Mouse (Mus musculus) megakaryocyte, embryonic 14.5 days (primary cell): ENCODE results near the gene Kctd20.

Experiments used
- FLI1 ChIP-seq: IDR thresholded peaks from 2 replicates; pipeline ENCODE4 v1.6.1; 2012; ENCODE audit warnings: low read length, inconsistent platforms, mixed read lengths
- GATA1 ChIP-seq: IDR thresholded peaks from 3 replicates; pipeline ENCODE4 v1.6.1; 2012; ENCODE audit warnings: mixed read lengths, low read length, inconsistent platforms, borderline replicate concordance

- TF ChIP-seq GATA1: no peak
- TF ChIP-seq FLI1: no peak
Measured at GRCm38 (mm10) chr17:28940776-28941555, 10.8 kb upstream of the Kctd20 start.
